Mouse (Mus musculus): ENCODE results near the gene Il9. TPM values are rescaled to one million over a fixed set of nuclear protein-coding genes. Genes with fewer than 3 reads are reported as not detected.

Il9 gene
- polyA plus RNA-seq, 1 experiment from 2014 or later, result not detected

DNA sequence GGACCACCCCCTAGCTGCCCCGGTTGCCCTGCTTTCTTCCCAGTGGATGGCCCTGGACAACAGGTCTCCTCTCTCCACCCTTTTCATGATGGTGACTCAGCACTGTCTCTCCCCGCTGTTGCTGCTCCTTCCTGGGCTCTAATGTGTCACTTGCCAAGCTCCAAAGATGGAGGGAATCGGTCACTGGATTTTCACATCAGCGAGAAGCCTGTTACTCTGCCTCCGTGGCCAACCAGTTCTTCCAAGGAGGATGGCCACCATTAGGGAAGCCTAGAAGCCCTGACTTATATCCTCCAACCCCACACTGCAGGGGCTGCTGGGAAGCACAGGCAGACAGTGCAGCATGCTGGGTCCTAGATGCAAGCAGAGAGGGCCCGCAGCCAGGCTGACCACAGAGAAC lies 10.8 kb downstream of the Il9 start:
- Histone ChIP-seq H3K4me1 (ENCODE audit: control insufficient read depth, insufficient read depth, low read length) (no peaks in the 10 kb centered on the region), H3K9ac (replicated peaks; ENCODE audit: low read length) (no peak overlapping the region), H3K27ac (replicated peaks; ENCODE audit: low read depth, low read length) (no peak overlapping the region), H3K4me3 (ENCODE audit: low read depth, low read length) (no peak overlapping the region), H3K9me3 (replicated peaks; ENCODE audit: control insufficient read depth, low read length) (no peaks in the 10 kb centered on the region), H3K27me3 (ENCODE audit: control insufficient read depth, insufficient read depth, low read length) (no peaks in the 10 kb centered on the region), H3K4me2 (ENCODE audit: low read depth, low read length) (no peak overlapping the region), H3K36me3 (replicated peaks; ENCODE audit: control insufficient read depth, insufficient read depth, low read depth, low read length) (no peaks in the 10 kb centered on the region)
- 85% methylated on average over 6 of the region's 6 CpGs for WGBS
- DNase-seq (ENCODE audit: low spot score) (no peak), ATAC-seq (replicated peaks; ENCODE audit: insufficient number of reproducible peaks, low FRiP score, low TSS enrichment, low read depth) (no peak)

DNA sequence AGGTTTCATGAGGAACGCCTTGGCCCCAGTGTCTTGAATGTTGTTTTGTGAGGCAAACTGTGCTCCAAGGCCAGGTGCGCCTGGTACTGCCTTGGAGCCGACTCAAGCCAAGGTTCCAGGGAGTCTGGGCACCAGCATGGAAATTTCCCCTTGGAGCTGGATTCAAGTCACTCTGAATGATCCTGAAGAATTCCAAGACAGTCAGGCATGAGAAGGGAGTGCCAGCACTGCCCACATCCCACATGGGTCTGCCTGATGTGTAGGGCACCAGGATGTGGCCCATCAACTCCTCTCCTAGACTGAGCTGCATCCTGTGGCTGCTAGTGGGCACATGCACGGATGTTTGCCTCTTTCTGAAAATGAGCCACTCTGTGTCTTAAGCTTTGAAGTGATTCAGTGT lies 13.5 kb downstream of the Il9 start:
- WGBS, result 93% methylated on average over 4 of the region's 4 CpGs

GRCm38 (mm10) chr13:56467786-56468185 lies 14.3 kb downstream of the Il9 start:
- DNase-seq (ENCODE audit: low spot score), result no peak
- Histone ChIP-seq H3K27ac (replicated peaks; ENCODE audit: low read depth, low read length) (no peak overlapping the region), H3K27me3 (ENCODE audit: control insufficient read depth, insufficient read depth, low read length) (no peaks in the 10 kb centered on the region), H3K4me3 (ENCODE audit: low read depth, low read length) (no peak overlapping the region), H3K9me3 (replicated peaks; ENCODE audit: control insufficient read depth, low read length) (no peaks in the 10 kb centered on the region), H3K4me2 (ENCODE audit: low read depth, low read length) (no peak overlapping the region), H3K9ac (replicated peaks; ENCODE audit: low read length) (no peak overlapping the region), H3K36me3 (replicated peaks; ENCODE audit: control insufficient read depth, insufficient read depth, low read depth, low read length) (no peaks in the 10 kb centered on the region), H3K4me1 (ENCODE audit: control insufficient read depth, insufficient read depth, low read length) (no peaks in the 10 kb centered on the region)
- no peak for ATAC-seq (replicated peaks; ENCODE audit: insufficient number of reproducible peaks, low FRiP score, low TSS enrichment, low read depth)
- 90% methylated on average over 7 of the region's 7 CpGs for WGBS

More for the DNA sequence above, 13.5 kb downstream of the Il9 start:
- Histone ChIP-seq H3K9ac (replicated peaks; ENCODE audit: low read length) (no peak overlapping the region), H3K4me1 (ENCODE audit: control insufficient read depth, insufficient read depth, low read length) (no peaks in the 10 kb centered on the region), H3K4me3 (ENCODE audit: low read depth, low read length) (no peak overlapping the region), H3K4me2 (ENCODE audit: low read depth, low read length) (no peak overlapping the region), H3K27ac (replicated peaks; ENCODE audit: low read depth, low read length) (no peak overlapping the region), H3K9me3 (replicated peaks; ENCODE audit: control insufficient read depth, low read length) (no peaks in the 10 kb centered on the region), H3K27me3 (ENCODE audit: control insufficient read depth, insufficient read depth, low read length) (no peaks in the 10 kb centered on the region), H3K36me3 (replicated peaks; ENCODE audit: control insufficient read depth, insufficient read depth, low read depth, low read length) (no peaks in the 10 kb centered on the region)
- no peak for ATAC-seq (replicated peaks; ENCODE audit: insufficient number of reproducible peaks, low FRiP score, low TSS enrichment, low read depth)
- DNase-seq (ENCODE audit: low spot score), result no peak

GRCm38 (mm10) chr13:56463750-56464149 lies 18.3 kb downstream of the Il9 start:
- DNase-seq (ENCODE audit: low spot score), result no peak
- no peaks in the 10 kb centered on the region for H3K4me1 ChIP-seq (ENCODE audit: control insufficient read depth, insufficient read depth, low read length)
- no peaks in the 10 kb centered on the region for H3K9me3 ChIP-seq (replicated peaks; ENCODE audit: control insufficient read depth, low read length)
- H3K27ac ChIP-seq (replicated peaks; ENCODE audit: low read depth, low read length), result no peak overlapping the region
- no peaks in the 10 kb centered on the region for H3K27me3 ChIP-seq (ENCODE audit: control insufficient read depth, insufficient read depth, low read length)
- no peak overlapping the region for H3K4me2 ChIP-seq (ENCODE audit: low read depth, low read length)
- no peak overlapping the region for H3K4me3 ChIP-seq (ENCODE audit: low read depth, low read length)
- no peaks in the 10 kb centered on the region for H3K36me3 ChIP-seq (replicated peaks; ENCODE audit: control insufficient read depth, insufficient read depth, low read depth, low read length)
- WGBS, result 86% methylated on average over 6 of the region's 6 CpGs
- no peak for ATAC-seq (replicated peaks; ENCODE audit: insufficient number of reproducible peaks, low FRiP score, low TSS enrichment, low read depth)
- no peak overlapping the region for H3K9ac ChIP-seq (replicated peaks; ENCODE audit: low read length)

- WGBS, result 93% methylated on average over 7 of the region's 7 CpGs
- H3K9ac ChIP-seq (replicated peaks; ENCODE audit: low read length), result no peak overlapping the region
- ATAC-seq (replicated peaks; ENCODE audit: insufficient number of reproducible peaks, low FRiP score, low TSS enrichment, low read depth), result no peak
- no peak overlapping the region for H3K4me2 ChIP-seq (ENCODE audit: low read depth, low read length)
- no peaks in the 10 kb centered on the region for H3K36me3 ChIP-seq (replicated peaks; ENCODE audit: control insufficient read depth, insufficient read depth, low read depth, low read length)
- no peak for DNase-seq (ENCODE audit: low spot score)
- no peak overlapping the region for H3K27ac ChIP-seq (replicated peaks; ENCODE audit: low read depth, low read length)
- H3K4me1 ChIP-seq (ENCODE audit: control insufficient read depth, insufficient read depth, low read length), result no peaks in the 10 kb centered on the region
- H3K9me3 ChIP-seq (replicated peaks; ENCODE audit: control insufficient read depth, low read length), result no peaks in the 10 kb centered on the region
- no peaks in the 10 kb centered on the region for H3K27me3 ChIP-seq (ENCODE audit: control insufficient read depth, insufficient read depth, low read length)
- no peak overlapping the region for H3K4me3 ChIP-seq (ENCODE audit: low read depth, low read length)
These were observed 18.8 kb downstream of the Il9 start for GRCm38 (mm10) chr13:56463261-56463660.

- Histone ChIP-seq H3K27ac (replicated peaks; ENCODE audit: low read depth, low read length) (no peak overlapping the region), H3K27me3 (ENCODE audit: control insufficient read depth, insufficient read depth, low read length) (no peaks in the 10 kb centered on the region)
These were observed 19.3 kb downstream of the Il9 start for GRCm38 (mm10) chr13:56462791-56463190.

DNA sequence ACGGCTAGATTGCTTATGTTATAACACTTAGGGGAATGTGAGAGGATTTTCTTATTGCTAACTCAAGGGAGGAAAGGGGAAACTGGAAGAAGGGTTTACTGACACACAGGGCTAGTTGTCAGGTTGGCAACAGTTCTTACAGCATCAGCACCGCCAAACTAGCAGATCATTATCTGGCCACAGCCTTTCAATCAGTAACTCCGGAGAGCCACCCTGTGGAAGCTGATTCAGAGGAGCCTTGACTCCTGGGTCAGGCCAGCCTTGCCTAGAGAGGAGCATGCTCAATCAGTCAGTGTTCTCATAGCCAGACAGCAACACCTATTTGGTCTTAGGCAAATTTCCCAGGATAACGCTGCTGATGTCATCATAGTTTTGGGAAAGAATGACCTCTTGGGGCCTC lies 20.6 kb downstream of the Il9 start:
- 85% methylated on average over 4 of the region's 4 CpGs for WGBS
- Histone ChIP-seq H3K36me3 (replicated peaks; ENCODE audit: control insufficient read depth, insufficient read depth, low read depth, low read length) (no peaks in the 10 kb centered on the region), H3K4me3 (ENCODE audit: low read depth, low read length) (no peak overlapping the region), H3K4me1 (ENCODE audit: control insufficient read depth, insufficient read depth, low read length) (no peaks in the 10 kb centered on the region), H3K9ac (replicated peaks; ENCODE audit: low read length) (no peak overlapping the region), H3K4me2 (ENCODE audit: low read depth, low read length) (no peak overlapping the region), H3K27me3 (ENCODE audit: control insufficient read depth, insufficient read depth, low read length) (no peaks in the 10 kb centered on the region), H3K9me3 (replicated peaks; ENCODE audit: control insufficient read depth, low read length) (no peaks in the 10 kb centered on the region), H3K27ac (replicated peaks; ENCODE audit: low read depth, low read length) (no peak overlapping the region)
- DNase-seq (ENCODE audit: low spot score), result no peak
- ATAC-seq (replicated peaks; ENCODE audit: insufficient number of reproducible peaks, low FRiP score, low TSS enrichment, low read depth), result no peak

More at GRCm38 (mm10) chr13:56462791-56463190, 19.3 kb downstream of the Il9 start:
- ATAC-seq (replicated peaks; ENCODE audit: insufficient number of reproducible peaks, low FRiP score, low TSS enrichment, low read depth), result no peak
- Histone ChIP-seq H3K36me3 (replicated peaks; ENCODE audit: control insufficient read depth, insufficient read depth, low read depth, low read length) (no peaks in the 10 kb centered on the region), H3K9me3 (replicated peaks; ENCODE audit: control insufficient read depth, low read length) (no peaks in the 10 kb centered on the region), H3K9ac (replicated peaks; ENCODE audit: low read length) (no peak overlapping the region), H3K4me3 (ENCODE audit: low read depth, low read length) (no peak overlapping the region), H3K4me2 (ENCODE audit: low read depth, low read length) (no peak overlapping the region), H3K4me1 (ENCODE audit: control insufficient read depth, insufficient read depth, low read length) (no peaks in the 10 kb centered on the region)
- DNase-seq (ENCODE audit: low spot score), result no peak
- WGBS, result 89% methylated on average over 4 of the region's 4 CpGs

GRCm38 (mm10) chr13:56458001-56458400 lies 24.0 kb downstream of the Il9 start:
- H3K4me2 ChIP-seq (ENCODE audit: low read depth, low read length), result no peak overlapping the region
- ATAC-seq (replicated peaks; ENCODE audit: insufficient number of reproducible peaks, low FRiP score, low TSS enrichment, low read depth), result no peak
- DNase-seq (ENCODE audit: low spot score), result no peak
- H3K27me3 ChIP-seq (ENCODE audit: control insufficient read depth, insufficient read depth, low read length), result no peaks in the 10 kb centered on the region
- H3K36me3 ChIP-seq (replicated peaks; ENCODE audit: control insufficient read depth, insufficient read depth, low read depth, low read length), result no peaks in the 10 kb centered on the region
- no peaks in the 10 kb centered on the region for H3K9me3 ChIP-seq (replicated peaks; ENCODE audit: control insufficient read depth, low read length)
- no peak overlapping the region for H3K9ac ChIP-seq (replicated peaks; ENCODE audit: low read length)
- H3K4me3 ChIP-seq (ENCODE audit: low read depth, low read length), result no peak overlapping the region
- no peaks in the 10 kb centered on the region for H3K4me1 ChIP-seq (ENCODE audit: control insufficient read depth, insufficient read depth, low read length)
- 37% methylated on average over 9 of the region's 9 CpGs for WGBS
- no peak overlapping the region for H3K27ac ChIP-seq (replicated peaks; ENCODE audit: low read depth, low read length)
